Comparison of ENCODE assay signal across 17 mouse cellular contexts in genomic region chr1:38252031-38252765, GRCm38 (mm10).
DNase-seq lines count a peak whose midpoint lies in the region; ATAC-seq and TF ChIP-seq lines count a peak whose summit lies in the region.
"Had no signal": no experiment of that assay in that cellular context is flagged by ENCODE, and none has a peak within 500 bp of the region (broad histone marks: within the 10 kb centered on the region; RNA-seq: fewer than 3 reads in every experiment).

No protein-coding gene starts in this region.

- no peaks in the 10 kb centered on the region for H3K4me1 ChIP-seq in kidney, adult 2 months (ENCODE audit: control insufficient read depth, insufficient read depth, low read length)
- no peaks in the 10 kb centered on the region for H3K4me1 ChIP-seq in liver, embryonic 16.5 days (ENCODE audit: control insufficient read depth, low read depth, low read length)
- peaks cover 25% of the 10 kb centered on the region for H3K4me1 ChIP-seq in embryonic facial prominence, embryonic 13.5 days
- peaks cover 17% of the 10 kb centered on the region; the same call in 1 of the 2 replicates for H3K4me1 ChIP-seq in intestine, embryonic 15.5 days (replicated peaks)

- H3K9me3 ChIP-seq in liver, embryonic 16.5 days (replicated peaks; ENCODE audit: control insufficient read depth, low read length), result no peaks in the 10 kb centered on the region
- H3K9me3 ChIP-seq in embryonic facial prominence, embryonic 13.5 days, result no peaks in the 10 kb centered on the region
- H3K9me3 ChIP-seq in intestine, embryonic 15.5 days, result no peaks in the 10 kb centered on the region
- H3K9me3 ChIP-seq: forebrain, embryonic 15.5 days; heart, embryonic 13.5 days; hindbrain, embryonic 15.5 days; lung, embryonic 15.5 days; neural tube, embryonic 12.5 days had no signal

- H3K4me2 ChIP-seq in liver, embryonic 16.5 days (ENCODE audit: low read depth, low read length), result no peak overlapping the region
- H3K4me2 ChIP-seq in embryonic facial prominence, embryonic 13.5 days, result no peak overlapping the region
- no peak overlapping the region for H3K4me2 ChIP-seq in intestine, embryonic 15.5 days (replicated peaks)
- H3K4me2 ChIP-seq: forebrain, embryonic 15.5 days; heart, embryonic 13.5 days; hindbrain, embryonic 15.5 days; lung, embryonic 15.5 days; midbrain, embryonic 11.5 days; neural tube, embryonic 12.5 days had no signal

- no peak overlapping the region for H3K9ac ChIP-seq in liver, embryonic 16.5 days (ENCODE audit: low read depth, low read length)
- H3K9ac ChIP-seq in embryonic facial prominence, embryonic 13.5 days, result no peak overlapping the region
- H3K9ac ChIP-seq in intestine, embryonic 15.5 days, result no peak overlapping the region
- H3K9ac ChIP-seq: forebrain, embryonic 15.5 days; heart, embryonic 13.5 days; hindbrain, embryonic 15.5 days; lung, embryonic 15.5 days; neural tube, embryonic 12.5 days had no signal

- TF ChIP-seq CTCF in kidney, adult 2 months (conservative IDR thresholded peaks at IDR 0.05; ENCODE audit: insufficient read depth, insufficient read length, low read depth, low read length), result no peak

- H3K27me3 ChIP-seq in kidney, adult 2 months (replicated peaks; ENCODE audit: control insufficient read depth, insufficient read depth, low read length), result no peaks in the 10 kb centered on the region
- H3K27me3 ChIP-seq in liver, embryonic 16.5 days (ENCODE audit: control insufficient read depth, insufficient read depth, low read depth, low read length), result no peaks in the 10 kb centered on the region
- H3K27me3 ChIP-seq in embryonic facial prominence, embryonic 13.5 days, result no peaks in the 10 kb centered on the region; the same call in 1 of the 2 replicates
- no peaks in the 10 kb centered on the region for H3K27me3 ChIP-seq in intestine, embryonic 15.5 days (replicated peaks)
- H3K27me3 ChIP-seq: forebrain, embryonic 15.5 days; heart, embryonic 13.5 days; hindbrain, embryonic 15.5 days; lung, embryonic 15.5 days; neural tube, embryonic 12.5 days had no signal

- intact Hi-C loops in left cerebral cortex, postnatal 10 days (cut with DNase I), result no loop called here

- H3K27ac ChIP-seq in kidney, adult 2 months (ENCODE audit: insufficient read depth, low read depth, low read length), result no peak overlapping the region
- no peak overlapping the region for H3K27ac ChIP-seq in liver, embryonic 16.5 days (ENCODE audit: low read length)
- H3K27ac ChIP-seq in embryonic facial prominence, embryonic 13.5 days, result no peak overlapping the region
- H3K27ac ChIP-seq in intestine, embryonic 15.5 days, result 0 out of 2 replicates have a peak overlapping the region, but pooled peaks have one; percentile 17
- H3K27ac ChIP-seq: forebrain, embryonic 15.5 days; heart, embryonic 13.5 days; hindbrain, embryonic 15.5 days; lung, embryonic 15.5 days; neural tube, embryonic 12.5 days had no signal

- DNase-seq in kidney, adult 2 months, result peak; percentile 19
- DNase-seq in kidney, adult 11 months, result no peak
- DNase-seq in liver, result no peak
- DNase-seq in cerebellum, adult 9-10 months, result no peak
- no peak for DNase-seq in left cerebral cortex, postnatal 10 days (ENCODE audit: extremely low spot score in 1 of 2, low spot score in 2 of 2)
- DNase-seq: cerebellum, adult 11-12 months; kidney, adult 9 months; right cerebral cortex, adult 18-20 months had no signal

- ATAC-seq in liver, embryonic 16.5 days (ENCODE audit: low read depth), result 0 out of 2 replicates have a peak, but pooled peaks have one; percentile 32
- 0 out of 2 replicates have a peak, but pooled peaks have one; percentile 57 for ATAC-seq in embryonic facial prominence, embryonic 13.5 days (ENCODE audit: insufficient number of reproducible peaks, insufficient read depth, low FRiP score, low TSS enrichment, low read depth)
- ATAC-seq in intestine, embryonic 15.5 days, result peak; percentile 71
- ATAC-seq: forebrain, embryonic 15.5 days had no signal

- no peak for TF ChIP-seq POLR2A in kidney, adult 2 months (IDR thresholded peaks at IDR 0.05; ENCODE audit: low read depth, low read length)

- no peak overlapping the region for H3K4me3 ChIP-seq in kidney, adult 2 months (ENCODE audit: insufficient read depth, low read depth, low read length)
- no peak overlapping the region for H3K4me3 ChIP-seq in liver, embryonic 16.5 days (ENCODE audit: low read depth, low read length)
- no peak overlapping the region for H3K4me3 ChIP-seq in embryonic facial prominence, embryonic 13.5 days
- H3K4me3 ChIP-seq in intestine, embryonic 15.5 days (replicated peaks), result no peak overlapping the region
- H3K4me3 ChIP-seq: forebrain, embryonic 15.5 days; heart, embryonic 13.5 days; hindbrain, embryonic 15.5 days; lung, embryonic 15.5 days; neural tube, embryonic 12.5 days had no signal

- no peaks in the 10 kb centered on the region for H3K36me3 ChIP-seq in kidney, adult 2 months (ENCODE audit: control insufficient read depth, insufficient read depth, low read length)
- H3K36me3 ChIP-seq in liver, embryonic 16.5 days (ENCODE audit: control insufficient read depth, insufficient read depth), result no peaks in the 10 kb centered on the region
- no peaks in the 10 kb centered on the region for H3K36me3 ChIP-seq in embryonic facial prominence, embryonic 13.5 days
- H3K36me3 ChIP-seq in intestine, embryonic 15.5 days, result no peaks in the 10 kb centered on the region
- H3K36me3 ChIP-seq: forebrain, embryonic 15.5 days; heart, embryonic 13.5 days; hindbrain, embryonic 15.5 days; lung, embryonic 15.5 days; neural tube, embryonic 12.5 days had no signal

- WGBS in kidney, adult 2 months, result 72% methylated on average over 19 of the region's 19 CpGs
- 71% methylated on average over 19 of the region's 19 CpGs for WGBS in liver, embryonic 16.5 days (ENCODE audit: insufficient replicate concordance)
- WGBS in embryonic facial prominence, embryonic 13.5 days, result 62% methylated on average over 19 of the region's 19 CpGs
- 36% methylated on average over 19 of the region's 19 CpGs for WGBS in intestine, embryonic 15.5 days
